Mouse (Mus musculus): ENCODE data around the gene Rps6ka2.

- TF ChIP-seq POLR2A (IDR thresholded peaks at IDR 0.05; ENCODE audit: insufficient read depth, low read depth, low read length) (no peak), CTCF (IDR thresholded peaks at IDR 0.05; ENCODE audit: insufficient read depth, low read depth, low read length) (no peak)
Measured at GRCm38 (mm10) chr17:7246893-7247556, 77.1 kb downstream of the Rps6ka2 start.

Measured in olfactory bulb, adult 2 months (tissue).